Mouse (Mus musculus) frontal cortex, adult 2 months (tissue): ENCODE results near the gene Pusl1. TPM values are rescaled to one million over a fixed set of nuclear protein-coding genes. Genes with fewer than 3 reads are reported as not detected.

ENCODE experiments used
- DNase-seq, 2 experiments: peaks; one replicate each; pipeline ENCODE4 v3.0.0; 2022; ENCODE audit warnings: low spot score in 1 of 2; ENCODE audit errors: extremely low spot score in 1 of 2
- polyA plus RNA-seq: library from polyadenylated mRNA; depleted of rRNA; stranded (reverse); fragments of >200 nt; gene quantifications from 2 replicates; pipeline ENCODE4 v1.2.3, GENCODE M21; 2012; rRNA removed

The Pusl1 gene
- polyA plus RNA-seq = 86.6 and 87.9 TPM in 2 replicates

- peak; percentile 90 to 98 for DNase-seq
Measured at GRCm38 (mm10) chr4:155891551-155892001, at the start of gene Pusl1, which contains the start of gene Acap3. TSS of gene Pusl1 (minus strand) at chr4:155891781. TSS of gene Acap3 (plus strand) at chr4:155891822.

GRCm38 (mm10) chr4:155932031-155932430, 40.5 kb upstream of the Pusl1 start:
- DNase-seq = no peak

GRCm38 (mm10) chr4:155908751-155909150, 17.2 kb upstream of the Pusl1 start:
- DNase-seq = no peak

- no peak for DNase-seq
Measured at GRCm38 (mm10) chr4:155908281-155908680, 16.7 kb upstream of the Pusl1 start.

GRCm38 (mm10) chr4:155907003-155907402, 15.4 kb upstream of the Pusl1 start:
- DNase-seq = no peak

GRCm38 (mm10) chr4:155906125-155906524, 14.5 kb upstream of the Pusl1 start:
- DNase-seq = no peak

GRCm38 (mm10) chr4:155905634-155906033, 14.1 kb upstream of the Pusl1 start:
- DNase-seq = no peak

- DNase-seq = no peak
Measured at GRCm38 (mm10) chr4:155904318-155905102, 12.9 kb upstream of the Pusl1 start.

GRCm38 (mm10) chr4:155903246-155903645, 11.7 kb upstream of the Pusl1 start:
- DNase-seq = no peak

- peak in 1 of 2 experiments; percentile 53 for DNase-seq
Measured at GRCm38 (mm10) chr4:155901205-155901604, 9.6 kb upstream of the Pusl1 start.

- no peak for DNase-seq
Measured at GRCm38 (mm10) chr4:155899355-155899754, 7.8 kb upstream of the Pusl1 start.

GRCm38 (mm10) chr4:155898318-155898717, 6.7 kb upstream of the Pusl1 start:
- DNase-seq = no peak

- DNase-seq = peak in 1 of 2 experiments; percentile 1
Measured at GRCm38 (mm10) chr4:155896461-155896860, 4.9 kb upstream of the Pusl1 start.

- DNase-seq = peak in 1 of 2 experiments; percentile 1
Measured at GRCm38 (mm10) chr4:155895826-155896225, 4.2 kb upstream of the Pusl1 start.

GRCm38 (mm10) chr4:155895216-155895615, 3.6 kb upstream of the Pusl1 start:
- DNase-seq = peak; percentile 80 to 88

- DNase-seq = peak; percentile 50 to 85
Measured at GRCm38 (mm10) chr4:155894311-155894881, 2.8 kb upstream of the Pusl1 start.

- DNase-seq = peak in 1 of 2 experiments; percentile 3
Measured at GRCm38 (mm10) chr4:155893212-155893690, 1.7 kb upstream of the Pusl1 start.

- no peak for DNase-seq
Measured at GRCm38 (mm10) chr4:155892438-155893211, 1.0 kb upstream of the Pusl1 start.

- DNase-seq = peak in 1 of 2 experiments; percentile 80
Measured at GRCm38 (mm10) chr4:155892017-155892416, 436 bp upstream of the Pusl1 start.

GRCm38 (mm10) chr4:155891011-155891471, 540 bp downstream of the Pusl1 start:
- DNase-seq = no peak

- no peak for DNase-seq
Measured at GRCm38 (mm10) chr4:155889316-155889715, 2.3 kb downstream of the Pusl1 start.
